Mouse (Mus musculus) stomach, embryonic 14.5 days (tissue): Measurements from ENCODE around the gene Shisa2. TPM values are rescaled to one million over a fixed set of nuclear protein-coding genes. Genes with fewer than 3 reads are reported as not detected.

Source experiments
- ATAC-seq: fragments of 200-750 bp; cut with Nextera tagmentation; 2 replicates; pipeline ENCODE4 v1.8.0; 2017; ENCODE audit warnings: low read depth, moderate TSS enrichment; ENCODE audit not compliant: insufficient number of reproducible peaks, insufficient read depth, low FRiP score
- H3K27ac ChIP-seq: fragments of 300-500 bp; sonication (generic); 2 replicates; pipeline ENCODE4 v1.5.1; 2014; ENCODE audit warnings: mild to moderate bottlenecking, low read length, moderate library complexity, mixed read lengths
- H3K27me3 ChIP-seq: fragments of 300-500 bp; sonication (generic); 2 replicates; pipeline ENCODE4 v1.6.1; 2014; ENCODE audit warnings: low read length, control low read depth, mixed read lengths; ENCODE audit not compliant: control insufficient read depth, insufficient read depth
- H3K36me3 ChIP-seq: fragments of 300-500 bp; sonication (generic); 2 replicates; pipeline ENCODE4 v1.6.1; 2014; ENCODE audit warnings: mild to moderate bottlenecking, control low read depth, low read length, moderate library complexity, mixed read lengths; ENCODE audit not compliant: control insufficient read depth, insufficient read depth
- H3K4me1 ChIP-seq: fragments of 300-500 bp; sonication (generic); 2 replicates; pipeline ENCODE4 v1.6.1; 2014; ENCODE audit warnings: low read length, control low read depth, mixed read lengths; ENCODE audit not compliant: control insufficient read depth, insufficient read depth
- H3K4me2 ChIP-seq: fragments of 300-500 bp; sonication (generic); replicated peaks from 2 replicates; pipeline ENCODE4 v1.6.1; 2014; ENCODE audit warnings: low read depth, low read length, control low read depth
- H3K4me3 ChIP-seq: fragments of 300-500 bp; sonication (generic); 2 replicates; pipeline ENCODE4 v1.5.1; 2014; ENCODE audit warnings: low read depth, low read length, control low read depth
- H3K9ac ChIP-seq: fragments of 300-500 bp; sonication (generic); replicated peaks from 2 replicates; pipeline ENCODE4 v1.6.1; 2014; ENCODE audit warnings: low read depth, mild to moderate bottlenecking, control low read depth, low read length, moderate library complexity, mixed read lengths
- H3K9me3 ChIP-seq: fragments of 300-500 bp; sonication (generic); 2 replicates; pipeline ENCODE4 v1.6.1; 2016; ENCODE audit warnings: low read depth, low read length, control low read depth; ENCODE audit not compliant: control insufficient read depth
- WGBS: fragments of 180-500 bp; shearing (Covaris S2); extraction: QIAGEN DNeasy Blood & Tissue Kit; methylation state at CpG from one replicate; pipeline ENCODE4 v1.1.7; 2014; 5-methylcytosine and 5-hydroxymethylcytosine counted together
- polyA plus RNA-seq: library from polyadenylated mRNA; unstranded; fragments of >200 nt; fragmentation: Nextera tagmentation; extraction: Ambion mirVana; gene quantifications from 2 replicates; pipeline ENCODE4 v1.2.1, GENCODE M21; 2014

Gene Shisa2
- polyA plus RNA-seq, 1 experiment from 2014 or later, result 8.3 TPM

GRCm38 (mm10) chr14:59656591-59656990 lies 31.5 kb downstream of the Shisa2 start:
- Histone ChIP-seq H3K4me1 (no peaks in the 10 kb centered on the region), H3K36me3 (no peaks in the 10 kb centered on the region), H3K9ac (no peak overlapping the region), H3K4me2 (no peak overlapping the region), H3K27ac (no peak overlapping the region), H3K4me3 (no peak overlapping the region), H3K9me3 (no peaks in the 10 kb centered on the region), H3K27me3 (no peaks in the 10 kb centered on the region)
- ATAC-seq, result no peak
- 67% methylated on average over 6 of the region's 6 CpGs for WGBS

- Histone ChIP-seq H3K27me3 (no peaks in the 10 kb centered on the region), H3K4me2 (no peak overlapping the region), H3K27ac (no peak overlapping the region), H3K9me3 (no peaks in the 10 kb centered on the region), H3K9ac (no peak overlapping the region), H3K36me3 (no peaks in the 10 kb centered on the region), H3K4me1 (no peaks in the 10 kb centered on the region), H3K4me3 (no peak overlapping the region)
- ATAC-seq, result no peak
- WGBS, result 95% methylated on average over 1 of the region's 1 CpGs
These were observed 32.0 kb downstream of the Shisa2 start for GRCm38 (mm10) chr14:59657098-59657497.

- Histone ChIP-seq H3K27me3 (no peaks in the 10 kb centered on the region), H3K4me2 (no peak overlapping the region), H3K27ac (no peak overlapping the region), H3K4me1 (peaks cover 6% of the 10 kb centered on the region; the same call in 1 of the 2 replicates), H3K36me3 (no peaks in the 10 kb centered on the region), H3K4me3 (no peak overlapping the region), H3K9me3 (no peaks in the 10 kb centered on the region), H3K9ac (no peak overlapping the region)
- WGBS, result 78% methylated on average over 6 of the region's 6 CpGs
- no peak for ATAC-seq
These were observed 47.9 kb downstream of the Shisa2 start for GRCm38 (mm10) chr14:59672893-59673515.

DNA sequence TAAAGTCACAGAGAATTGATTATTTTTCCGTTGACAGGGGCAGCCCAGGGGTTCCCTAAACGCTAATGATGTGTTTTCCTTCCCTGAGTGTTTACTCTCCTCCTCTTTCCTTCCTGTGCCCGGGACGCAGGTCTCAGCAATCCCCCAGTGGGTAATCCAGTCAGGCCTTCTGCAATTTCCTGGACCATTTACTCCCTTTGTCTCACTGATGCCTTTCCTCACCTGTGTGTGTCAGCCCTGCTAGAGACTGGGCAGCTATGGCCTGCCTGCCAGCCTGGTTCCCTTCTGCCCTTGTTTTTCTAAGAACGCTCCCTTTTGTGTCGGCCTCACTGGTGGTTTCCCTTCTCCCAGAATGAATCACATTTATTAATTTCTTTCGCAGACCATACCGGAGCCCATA lies 49.4 kb downstream of the Shisa2 start:
- WGBS, result 12% methylated on average over 8 of the region's 8 CpGs
- Histone ChIP-seq H3K4me3 (no peak overlapping the region), H3K4me2 (no peak overlapping the region), H3K4me1 (peaks cover 6% of the 10 kb centered on the region; the same call in 1 of the 2 replicates), H3K27ac (no peak overlapping the region), H3K9ac (no peak overlapping the region), H3K36me3 (no peaks in the 10 kb centered on the region), H3K9me3 (no peaks in the 10 kb centered on the region), H3K27me3 (no peaks in the 10 kb centered on the region)
- ATAC-seq, result no peak

DNA sequence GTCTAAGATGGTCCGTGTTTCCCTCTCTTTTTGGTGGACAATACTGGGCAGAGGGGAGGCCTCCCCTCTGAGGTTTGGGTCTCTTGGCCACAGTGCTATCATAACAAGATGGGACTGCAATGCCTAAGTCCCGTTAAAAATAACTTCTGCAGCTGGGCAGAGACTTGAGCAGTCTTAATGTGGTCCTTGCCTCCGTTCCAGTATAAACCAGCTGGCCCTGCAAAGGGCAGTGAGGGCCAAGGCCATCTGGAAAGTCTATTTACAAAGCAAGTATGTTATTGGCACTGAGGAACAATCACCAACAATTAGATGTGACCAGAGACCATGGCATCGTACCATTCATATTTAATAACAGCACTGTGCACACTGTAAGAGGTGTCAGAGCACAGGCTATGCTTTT lies 50.2 kb downstream of the Shisa2 start:
- Histone ChIP-seq H3K4me3 (no peak overlapping the region), H3K27me3 (no peaks in the 10 kb centered on the region), H3K9me3 (no peaks in the 10 kb centered on the region), H3K4me2 (no peak overlapping the region), H3K9ac (no peak overlapping the region), H3K4me1 (peaks cover 6% of the 10 kb centered on the region; the same call in 1 of the 2 replicates), H3K36me3 (no peaks in the 10 kb centered on the region), H3K27ac (no peak overlapping the region)
- WGBS, result 65% methylated on average over 4 of the region's 4 CpGs
- no peak for ATAC-seq

GRCm38 (mm10) chr14:59677598-59678003 lies 52.5 kb downstream of the Shisa2 start:
- no peaks in the 10 kb centered on the region for H3K9me3 ChIP-seq
- H3K9ac ChIP-seq, result no peak overlapping the region
- no peak overlapping the region for H3K4me2 ChIP-seq
- H3K36me3 ChIP-seq, result no peaks in the 10 kb centered on the region
- no peak overlapping the region for H3K4me3 ChIP-seq
- H3K27ac ChIP-seq, result no peak overlapping the region
- H3K4me1 ChIP-seq, result peaks cover 6% of the 10 kb centered on the region; the same call in 1 of the 2 replicates
- no peaks in the 10 kb centered on the region for H3K27me3 ChIP-seq
- no peak for ATAC-seq
- WGBS, result 63% methylated on average over 7 of the region's 7 CpGs

Other genes with a start within 250 kb of the Shisa2 start
- gene Phf11c, start 229.9 kb upstream of the Shisa2 start, polyA plus RNA-seq, result 0.87 and 0.88 TPM in 2 replicates
- gene Setdb2, start 184.4 kb upstream of the Shisa2 start, polyA plus RNA-seq, result 10.0 and 10.5 TPM in 2 replicates
- 43.2 and 49.3 TPM in 2 replicates for gene Cab39l, start 184.3 kb upstream of the Shisa2 start, polyA plus RNA-seq
- gene Cdadc1, start 27.3 kb upstream of the Shisa2 start, polyA plus RNA-seq, result 41.7 and 42.7 TPM in 2 replicates